Mouse (Mus musculus) ZHBTc4 (cell line): ENCODE data around the gene Otulin.

Experiments
- DNase-seq: peaks from one replicate; pipeline ENCODE4 v3.0.0-alpha.2; 2011; ENCODE audit warnings: low read depth, low spot score

Gene Otulin

DNA sequence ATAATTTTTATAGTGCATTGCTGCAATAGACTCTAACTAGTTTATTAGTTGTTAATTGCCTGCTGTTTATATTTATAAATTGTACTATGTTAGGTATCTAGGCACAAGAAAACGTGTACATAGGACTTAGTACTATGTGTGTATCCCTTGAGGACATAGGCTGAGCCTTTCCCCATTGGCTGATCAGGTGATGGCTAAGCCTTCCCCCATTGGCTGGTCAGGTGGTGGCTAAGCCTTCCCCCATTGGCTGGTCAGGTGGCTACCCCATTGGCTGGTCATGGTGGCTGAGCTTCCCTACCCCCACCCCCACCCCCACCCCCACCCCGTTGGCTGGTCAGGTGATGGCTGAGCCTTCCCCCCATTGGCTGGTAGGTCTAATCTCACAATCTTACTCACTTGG is 50.6 kb downstream of the Otulin start:
- DNase-seq: peak; percentile 46

DNA sequence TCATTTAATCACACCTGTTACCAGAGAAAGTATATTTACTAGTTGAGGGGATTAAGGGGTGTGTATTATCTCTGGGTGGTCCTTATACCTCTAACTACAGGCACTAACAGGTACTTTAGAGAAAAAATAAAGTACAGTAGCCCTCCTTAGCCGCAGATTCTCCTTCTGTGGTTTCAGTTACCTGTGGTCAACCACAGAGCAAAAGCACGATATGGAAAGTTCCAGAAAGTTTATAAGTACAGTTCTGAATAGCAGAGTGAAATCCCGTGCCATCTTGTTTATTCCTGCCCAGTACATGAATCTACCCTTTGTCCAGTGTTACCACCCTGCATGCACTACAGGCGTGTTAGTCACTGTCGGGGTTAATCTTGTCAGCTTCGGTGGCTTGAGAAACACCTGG is 51.6 kb downstream of the Otulin start:
- DNase-seq: no peak

DNA sequence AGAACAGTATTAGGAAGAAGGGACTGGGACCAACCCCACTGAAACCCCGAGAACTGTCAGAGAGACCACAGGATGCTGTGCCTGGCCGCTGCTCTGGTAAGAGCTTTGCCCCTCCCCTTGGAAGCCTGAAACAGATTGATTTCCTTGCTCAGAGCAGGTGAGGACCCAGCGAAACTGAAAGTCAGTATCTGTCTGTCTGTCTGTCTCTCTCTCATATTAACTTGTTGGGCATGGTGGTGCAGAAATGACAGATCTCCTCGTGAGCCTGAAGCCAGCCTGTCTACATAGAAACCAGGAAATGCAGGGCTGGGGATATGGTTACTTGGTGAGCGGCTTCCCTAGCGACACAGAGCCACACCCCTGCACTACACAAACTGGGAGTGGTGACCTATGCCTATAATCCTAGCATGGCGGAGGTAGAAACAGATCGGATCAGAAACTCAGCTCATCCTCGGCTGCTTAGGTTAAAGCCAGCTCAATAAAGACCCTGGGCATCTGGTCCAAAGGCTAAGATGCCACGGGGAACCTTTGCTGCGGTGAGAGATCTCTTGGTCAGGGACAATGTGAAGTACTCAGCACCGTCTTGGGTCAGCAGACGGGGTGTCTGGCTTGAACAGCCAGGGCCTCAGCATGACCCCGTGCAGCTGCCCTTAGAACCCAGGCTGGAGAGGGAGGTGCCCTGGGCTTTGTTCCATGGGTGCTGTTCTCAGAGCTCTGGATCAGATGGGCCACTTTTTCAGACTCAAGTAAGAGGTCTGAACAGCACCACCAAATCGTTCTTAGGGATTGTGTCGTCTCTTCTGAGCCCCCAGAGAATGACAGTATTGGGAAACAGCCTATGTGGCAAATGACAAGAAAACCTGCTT is 52.3 kb downstream of the Otulin start:
- peak; percentile 30 for DNase-seq

DNA sequence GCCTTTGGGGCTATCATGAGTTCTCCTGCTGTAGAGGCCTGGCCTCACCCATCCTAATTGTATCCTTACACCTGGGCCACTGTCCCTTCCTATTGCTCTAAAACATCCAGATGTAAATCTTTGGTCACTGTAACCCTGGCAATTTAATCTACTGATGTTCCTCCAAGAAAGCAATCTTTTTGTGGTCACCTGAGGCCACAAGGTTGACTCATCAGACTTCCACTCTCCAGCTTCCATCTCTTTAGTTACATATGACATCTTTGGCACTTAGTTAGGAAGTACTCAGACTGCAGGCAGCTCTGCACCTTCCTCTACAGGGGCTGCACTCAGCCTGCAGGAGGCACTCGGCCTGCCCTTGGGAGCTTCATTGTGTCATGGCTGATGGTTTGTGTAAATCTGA is 53.6 kb downstream of the Otulin start:
- no peak for DNase-seq

DNA sequence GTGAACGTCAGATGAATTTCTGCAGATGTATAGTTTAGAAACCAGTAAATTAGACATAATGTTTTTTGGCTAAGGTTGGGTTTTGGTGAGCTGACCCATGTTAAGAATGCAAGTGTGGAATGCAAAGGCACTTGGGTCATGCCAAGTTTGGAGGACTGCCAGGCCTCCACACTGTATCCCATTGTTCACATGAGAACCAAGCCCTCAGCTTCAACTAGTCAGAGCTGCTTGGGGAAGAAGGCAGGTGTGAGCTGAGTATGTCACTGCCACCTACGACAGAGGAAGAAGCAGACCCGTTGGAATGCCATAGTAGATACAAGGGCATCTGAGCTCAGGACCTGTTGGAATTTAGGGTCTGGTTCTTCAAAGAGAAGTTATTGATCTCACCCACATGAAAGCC is 54.6 kb downstream of the Otulin start:
- no peak for DNase-seq

DNA sequence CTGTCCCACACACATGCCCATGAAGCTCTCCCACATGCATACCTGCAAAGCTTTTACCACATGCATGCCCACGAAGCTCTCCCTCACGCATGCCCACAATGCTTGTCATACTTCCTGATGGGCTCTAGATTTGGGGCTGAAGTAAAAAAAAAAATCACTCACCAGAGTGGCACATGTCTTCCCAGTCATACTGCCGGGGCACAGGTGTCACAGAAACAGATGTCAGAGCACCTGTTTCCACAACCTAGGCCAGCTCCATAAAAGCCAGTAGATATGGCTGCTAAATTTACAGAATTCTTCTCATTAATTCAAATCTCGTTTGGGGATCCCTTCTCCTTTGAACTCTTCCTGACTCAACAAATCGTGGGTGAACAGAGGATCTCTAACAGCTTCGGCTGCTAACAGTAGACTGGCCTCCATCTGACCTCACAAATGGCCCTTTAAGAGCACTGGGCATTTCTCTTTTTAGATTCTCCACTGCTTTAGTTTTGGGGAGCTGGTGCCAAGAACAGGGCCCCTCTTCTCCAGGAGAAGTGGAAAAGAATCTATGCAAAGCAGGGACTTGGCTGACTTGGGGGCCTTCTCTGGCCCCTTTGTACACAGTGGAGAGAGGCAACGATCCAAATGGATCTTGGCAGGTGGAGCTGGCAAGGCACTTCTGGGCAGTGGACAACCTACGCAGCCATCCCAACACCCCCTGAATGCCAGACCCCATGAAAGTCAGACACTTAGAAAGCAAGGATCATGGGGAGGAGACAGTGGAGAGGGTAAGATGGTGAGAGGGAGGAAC is 55.3 kb downstream of the Otulin start:
- no peak for DNase-seq

DNA sequence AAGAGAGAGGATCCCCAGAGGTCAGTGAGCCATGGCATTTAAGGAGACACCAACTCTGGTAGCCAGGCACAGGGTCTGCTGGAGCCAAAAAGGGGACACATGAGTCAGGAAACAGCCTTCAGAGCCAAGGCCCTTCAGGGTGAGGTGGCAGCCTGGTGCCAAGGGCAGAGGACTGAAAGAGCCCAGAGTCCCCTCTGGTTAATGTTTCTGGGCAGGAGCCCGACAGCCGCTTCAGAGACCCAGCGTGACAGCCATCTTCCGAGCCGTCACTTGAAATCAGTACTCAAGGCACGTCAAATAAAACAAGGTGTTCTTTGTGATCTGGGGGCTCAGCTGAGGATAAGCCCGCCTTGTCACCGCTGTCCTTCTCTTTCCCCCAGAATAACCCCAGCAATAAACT is 59.3 kb downstream of the Otulin start:
- no peak for DNase-seq

DNA sequence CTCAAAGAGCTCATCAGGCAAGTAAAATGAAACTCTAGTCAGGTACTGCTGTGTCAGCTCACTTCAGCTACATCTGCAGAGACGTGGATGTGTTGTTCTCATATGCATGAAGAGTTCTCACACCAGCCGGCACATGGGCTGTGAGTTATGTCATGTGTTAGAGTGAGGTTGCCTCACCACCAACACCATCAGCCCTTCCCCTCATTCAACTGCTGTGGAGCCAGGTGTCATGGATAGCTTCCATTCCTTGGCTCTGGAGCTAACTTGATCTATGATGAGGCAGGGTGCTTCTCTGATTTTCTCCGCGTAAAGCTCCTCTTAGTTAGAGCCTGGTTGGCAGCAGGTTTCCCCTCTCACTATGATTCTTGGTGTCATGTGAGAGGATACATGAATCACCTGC is 60.1 kb downstream of the Otulin start:
- no peak for DNase-seq

DNA sequence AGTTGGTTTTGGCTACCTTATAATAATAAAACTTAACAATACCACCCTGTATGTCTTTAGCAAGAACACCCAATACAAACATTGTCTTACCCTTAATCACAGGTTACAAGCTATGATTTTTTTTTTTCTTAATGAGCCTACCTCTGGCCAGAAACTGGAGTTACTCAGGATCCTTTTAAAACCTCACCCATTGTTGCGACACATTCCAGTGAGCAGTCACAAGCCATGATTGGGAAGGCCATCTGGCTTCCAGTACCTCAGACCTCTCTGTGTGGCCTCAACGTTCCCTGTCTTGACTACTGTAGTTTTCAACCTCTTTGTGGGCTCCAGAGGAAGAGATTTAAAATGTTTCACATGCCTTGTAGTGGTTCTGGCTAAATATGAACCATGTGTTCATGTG is 60.6 kb downstream of the Otulin start:
- no peak for DNase-seq

DNA sequence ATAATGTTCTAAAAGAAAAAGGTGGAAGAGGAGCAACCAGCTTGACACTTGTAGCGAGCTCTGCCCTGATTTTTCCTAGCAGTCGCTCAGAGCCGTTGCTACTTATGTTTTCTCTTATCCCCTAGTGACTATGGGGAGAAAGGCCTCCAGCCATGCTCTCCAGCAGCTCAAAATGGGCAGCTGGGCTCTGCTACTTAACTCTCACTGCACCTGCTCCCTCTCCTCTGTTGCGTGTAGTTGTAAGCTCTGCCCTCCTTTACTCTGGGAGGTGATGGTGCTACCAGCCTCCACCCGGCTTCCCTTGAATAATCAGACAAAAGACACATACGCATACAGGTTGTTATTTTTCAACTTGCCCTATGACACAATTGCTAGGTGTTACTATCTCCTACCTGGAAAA is 62.1 kb downstream of the Otulin start:
- no peak for DNase-seq

DNA sequence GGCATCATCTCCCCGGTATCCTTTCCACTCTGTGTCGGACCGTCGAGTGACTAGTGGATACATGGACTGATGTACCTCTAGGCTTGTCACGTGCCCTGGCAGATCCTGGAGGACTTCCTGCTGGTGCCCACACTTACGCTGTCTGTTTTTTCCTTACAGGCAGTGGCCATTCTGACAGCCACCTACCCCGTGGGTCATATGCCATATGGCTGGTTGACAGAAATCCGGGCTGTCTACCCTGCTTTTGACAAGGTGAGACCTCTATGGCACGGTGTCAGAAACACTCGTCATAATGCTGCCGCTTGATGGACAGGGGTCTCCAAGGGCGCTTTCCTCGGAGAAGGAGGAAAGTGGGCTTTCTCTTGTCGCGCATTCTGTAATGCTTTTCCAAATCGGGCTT is 63.1 kb downstream of the Otulin start:
- DNase-seq: no peak

DNA sequence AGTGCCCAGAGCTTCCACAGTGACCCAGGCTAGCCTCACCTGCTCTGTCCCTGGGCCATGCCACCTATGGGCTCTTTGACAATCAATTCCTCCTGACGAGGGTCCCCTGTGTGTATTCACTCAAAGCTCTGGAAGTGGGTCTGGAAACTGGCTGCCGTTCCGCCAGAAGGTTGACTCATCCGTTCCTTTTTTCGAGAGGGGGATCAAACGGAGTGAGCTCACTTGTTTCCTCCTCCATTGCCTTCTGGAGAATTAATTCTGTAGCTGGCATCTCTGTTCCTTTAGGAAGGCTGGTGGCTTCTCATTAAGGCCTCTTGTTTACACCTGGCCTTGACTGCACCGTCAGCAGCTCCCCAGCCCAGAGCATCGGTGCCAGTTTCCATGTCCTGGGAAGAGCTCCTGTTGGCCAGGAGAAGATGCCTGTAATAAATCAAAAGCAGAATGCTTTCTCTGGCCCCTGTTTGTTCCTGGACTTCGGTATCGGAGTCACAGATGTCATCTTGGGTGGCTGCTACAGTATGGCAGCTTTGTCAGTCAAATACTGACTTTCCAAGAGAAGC is 64.8 kb downstream of the Otulin start:
- DNase-seq: no peak

DNA sequence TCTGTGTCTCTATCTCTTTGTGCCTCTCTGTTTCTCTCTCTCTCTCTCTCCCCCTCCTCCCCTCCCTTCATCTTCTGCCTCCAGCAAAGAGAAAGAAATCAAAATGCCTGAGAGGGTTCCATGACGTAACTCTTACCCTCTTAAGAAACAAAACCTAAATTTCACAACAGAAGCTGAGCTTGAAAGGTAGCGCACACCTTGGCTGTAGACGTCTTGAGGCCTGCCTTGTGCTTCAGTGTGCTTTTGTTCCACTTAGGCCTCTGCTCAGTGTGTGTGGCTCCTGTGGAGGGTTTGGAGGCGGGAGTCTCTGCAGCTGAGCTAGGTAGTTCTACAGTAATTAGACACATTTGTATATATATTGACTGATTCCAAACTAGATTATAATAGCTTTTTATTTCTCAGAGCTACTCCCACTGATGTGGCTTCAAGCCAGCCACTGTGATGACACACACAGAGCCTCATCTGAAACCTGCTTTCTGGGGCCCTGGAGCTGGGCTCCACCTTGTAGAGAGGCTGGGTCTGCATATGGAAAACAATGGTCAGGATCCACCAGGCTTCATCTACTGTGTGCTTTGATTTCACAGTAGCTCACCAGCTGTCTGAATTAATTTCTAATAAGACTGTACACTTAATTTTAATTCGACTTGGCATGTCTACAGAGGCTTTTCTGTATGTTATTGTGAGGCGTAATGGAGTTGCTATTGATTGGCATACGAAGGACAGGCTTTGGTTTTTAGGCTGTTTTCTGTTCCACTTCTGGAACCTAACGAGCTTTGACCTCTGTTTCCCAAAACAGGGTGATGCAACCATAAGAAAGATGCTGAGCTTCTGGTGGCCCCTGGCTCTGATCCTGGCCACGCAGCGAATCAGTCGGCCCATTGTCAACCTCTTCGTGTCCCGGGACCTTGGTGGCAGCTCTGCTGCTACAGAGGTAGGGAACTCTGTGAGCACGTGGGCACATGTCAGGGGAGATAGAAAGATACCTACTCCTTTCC is 66.1 kb downstream of the Otulin start:
- no peak for DNase-seq

DNA sequence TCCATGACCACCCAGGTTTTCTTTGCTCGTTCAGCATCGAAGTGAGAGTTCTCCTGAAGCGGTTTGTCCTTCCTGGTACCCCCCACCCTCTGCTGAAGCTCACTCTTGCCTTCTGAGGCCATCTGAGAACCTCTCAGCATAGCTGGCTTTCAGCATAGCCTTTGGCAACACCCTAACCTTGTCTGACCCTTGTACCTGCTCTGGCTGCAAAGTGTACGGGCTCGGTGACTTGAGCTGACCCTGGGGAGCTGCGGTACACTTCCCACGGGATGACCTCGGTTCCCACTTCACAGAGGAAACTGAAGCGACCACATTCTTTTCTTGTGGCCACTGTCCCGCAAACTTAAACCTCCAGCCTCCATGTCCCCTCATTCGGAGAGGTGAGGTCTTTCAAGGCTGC is 70.2 kb downstream of the Otulin start:
- no peak for DNase-seq

DNA sequence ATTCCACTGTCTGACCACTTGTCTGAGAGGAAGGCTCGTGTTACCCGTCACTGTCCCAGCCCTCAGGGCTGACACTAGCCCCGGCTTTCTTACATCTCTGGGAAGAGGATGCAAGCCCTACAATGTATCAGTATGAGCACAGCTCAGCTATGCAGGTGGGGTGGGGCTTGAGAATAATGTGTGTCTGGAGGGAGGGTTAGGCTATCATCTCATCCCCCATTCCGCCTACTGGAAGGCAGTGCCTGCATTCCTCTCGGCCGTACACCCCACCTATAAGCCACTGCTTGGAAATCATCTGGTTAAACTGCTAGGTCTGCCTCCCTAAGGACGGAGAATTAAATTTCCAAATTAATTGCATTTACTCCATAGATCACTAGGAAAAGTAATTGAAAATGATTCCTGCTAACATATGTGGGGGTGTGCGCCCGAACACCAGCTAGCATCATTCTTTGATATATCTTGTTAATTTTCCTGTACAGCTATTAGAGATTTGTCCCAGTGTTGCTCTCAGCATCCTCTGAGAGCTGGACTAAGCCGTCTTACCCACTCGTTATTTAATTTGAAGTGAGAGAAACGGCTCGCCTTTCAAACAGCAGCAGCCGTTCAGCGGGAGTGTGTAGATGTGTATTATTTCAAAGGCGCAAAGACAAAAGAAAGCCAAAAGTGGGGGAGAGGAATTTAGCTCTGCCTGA is 71.9 kb downstream of the Otulin start:
- DNase-seq: peak; percentile 19

DNA sequence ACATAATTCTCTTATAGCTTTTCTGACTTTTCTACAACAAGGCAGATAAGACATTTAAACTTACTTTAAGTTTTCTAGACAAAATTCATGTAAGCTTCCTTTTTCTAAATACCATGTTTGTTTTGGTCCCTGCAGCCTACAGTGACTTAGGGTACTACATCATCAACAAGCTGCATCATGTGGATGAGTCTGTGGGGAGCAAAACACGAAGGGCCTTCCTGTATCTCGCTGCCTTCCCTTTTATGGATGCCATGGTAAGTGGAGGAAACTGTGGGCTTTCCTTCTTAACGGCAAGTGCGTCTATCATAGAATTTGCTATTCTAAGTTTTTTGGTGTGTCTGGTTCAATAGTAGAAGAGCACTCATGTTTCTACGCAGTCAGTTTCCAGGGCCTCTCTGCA is 76.9 kb downstream of the Otulin start:
- no peak for DNase-seq

DNA sequence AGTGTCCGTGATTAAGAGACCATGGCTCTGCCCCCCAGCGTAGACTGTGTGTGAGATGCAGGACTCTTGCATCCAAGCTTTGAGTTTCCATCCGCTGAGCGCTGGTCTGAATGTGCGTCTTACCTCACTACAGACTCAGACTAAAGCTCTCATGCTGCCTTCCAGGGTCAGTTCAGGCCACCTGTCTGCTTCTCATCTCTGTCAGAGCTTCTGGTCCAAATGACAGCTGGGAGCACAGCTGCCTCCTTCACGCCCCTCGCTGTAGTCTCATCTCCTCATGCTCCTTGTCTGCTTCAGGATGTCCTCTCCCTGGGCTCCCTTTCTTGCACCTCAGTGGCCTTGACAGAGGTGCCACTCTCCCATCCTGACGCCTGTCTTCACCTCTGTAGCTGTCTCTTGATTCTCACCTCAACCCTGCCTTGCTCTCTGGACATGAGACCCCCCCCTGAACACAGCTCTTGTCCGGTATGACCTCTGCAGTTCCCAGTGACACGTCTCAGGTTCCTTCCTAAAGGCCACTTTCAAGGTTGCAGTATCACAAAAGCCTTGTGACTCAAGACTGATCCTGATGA is 78.3 kb downstream of the Otulin start:
- no peak for DNase-seq

DNA sequence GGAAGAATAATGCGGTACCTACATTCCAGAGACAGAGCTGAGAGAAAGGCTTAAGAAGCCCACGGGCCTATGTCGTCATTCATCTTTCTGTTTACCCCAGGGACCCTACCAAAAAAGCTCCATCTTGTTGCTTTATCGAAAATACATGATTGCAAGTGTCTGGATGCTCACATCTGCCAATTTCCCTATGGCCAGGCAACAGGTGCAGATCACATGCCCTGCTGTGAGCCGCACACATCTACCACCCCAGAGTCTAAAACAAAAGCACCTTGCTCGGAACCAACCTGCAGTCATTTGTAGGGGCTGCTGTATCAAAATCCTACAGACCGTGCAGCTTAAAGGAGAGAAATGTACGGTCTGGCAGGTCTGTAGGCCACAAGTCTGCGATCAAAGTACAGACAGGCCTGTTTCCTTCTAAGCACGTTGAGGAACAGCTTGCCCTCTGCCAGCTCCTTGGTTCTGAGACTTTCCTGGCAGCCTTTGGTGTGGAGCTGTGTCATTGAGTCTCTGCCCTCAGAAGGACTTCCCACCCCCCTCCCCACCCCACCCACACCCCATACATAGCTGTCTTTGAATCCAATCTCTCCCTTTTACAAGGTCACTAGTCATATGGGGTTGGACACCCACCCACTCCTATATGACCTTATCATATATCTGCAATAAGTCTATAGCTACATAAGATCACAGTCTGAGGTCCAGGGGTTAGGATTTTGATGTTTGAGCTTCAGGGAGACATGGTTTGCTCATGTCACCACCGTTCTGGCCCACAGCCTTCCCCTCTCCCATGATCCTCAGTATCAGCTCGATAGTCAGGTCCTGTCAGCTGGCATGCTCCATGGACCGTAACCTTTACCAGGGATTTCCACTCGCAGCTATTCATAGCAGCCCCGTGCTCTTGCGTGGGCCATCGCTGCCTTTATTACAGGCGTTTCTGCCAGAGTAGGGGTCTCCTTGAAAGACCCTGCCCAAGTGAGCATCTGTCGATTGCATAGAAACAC is 79.1 kb downstream of the Otulin start:
- no peak for DNase-seq

DNA sequence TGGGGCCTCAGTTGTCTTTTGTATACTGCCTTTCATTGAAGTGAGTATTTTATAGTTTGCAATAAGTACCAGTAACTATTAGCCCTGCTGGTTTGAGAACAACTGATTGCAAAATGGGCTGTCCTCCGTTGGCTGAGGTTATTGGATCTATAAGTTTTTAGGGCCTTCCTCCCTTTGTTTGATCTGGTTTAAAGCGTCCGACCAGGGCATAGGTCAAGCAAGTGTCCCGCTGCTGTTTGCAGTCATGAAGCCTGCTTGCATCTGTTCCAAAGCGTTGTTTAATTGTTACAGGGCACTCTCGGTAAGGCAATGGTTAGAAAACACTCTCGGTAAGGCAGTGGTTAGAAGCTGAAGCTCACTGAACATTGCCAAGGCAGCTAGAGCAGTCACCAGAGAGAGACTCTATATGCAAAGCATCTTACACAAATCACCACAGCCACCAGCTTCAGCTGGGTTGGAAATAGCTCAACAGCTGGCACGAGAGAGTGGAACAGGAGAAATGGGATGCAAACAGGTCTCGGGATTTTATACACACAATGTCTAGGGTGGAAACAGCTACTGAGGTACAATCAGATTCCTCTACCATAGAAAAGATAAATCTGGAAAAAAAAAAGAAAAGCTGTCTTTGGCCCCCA is 80.0 kb downstream of the Otulin start:
- DNase-seq: no peak
